ENCODE assay signal across 13 mouse cellular contexts in genomic region chr1:39097499-39097898, GRCm38 (mm10).
A peak's percentile ranks its signal among the peaks of the same experiment; 100 is the strongest.
DNase-seq lines count a peak whose midpoint lies in the region.
"Had no signal": no experiment of that assay in that cellular context is flagged by ENCODE, and none has a peak within 500 bp of the region (broad histone marks: within the 10 kb centered on the region; RNA-seq: fewer than 3 reads in every experiment).

No protein-coding gene starts in this region.

- intact Hi-C loops in left cerebral cortex, postnatal 25 days (cut with DNase I), result loop anchor here (1.0 to 10.0 kb wide), 7 partner anchors 33 to 240 kb away; partner anchors contain the start of gene Npas2

- DNase-seq in spleen, postnatal 36 days (ENCODE audit: low spot score in 2 of 2), result peak; percentile 32 to 38
- DNase-seq in spleen, postnatal 14 days (ENCODE audit: low spot score in 2 of 2), result no peak
- peak; percentile 74 to 86 for DNase-seq in layer of hippocampus, adult 18-20 months (ENCODE audit: low spot score in 2 of 2)
- DNase-seq in left cerebral cortex, postnatal 25 days (ENCODE audit: low spot score in 2 of 2), result peak; percentile 67 to 97
- DNase-seq in thymus, postnatal 4 days, result peak; percentile 39
- no peak for DNase-seq in kidney, postnatal 36 days
- DNase-seq in adrenal gland, postnatal 4 days (ENCODE audit: low spot score in 2 of 2), result no peak
- no peak for DNase-seq in MN1 (ENCODE audit: low spot score)
- DNase-seq: adrenal gland, postnatal 14 days; embryo, embryonic 11 days; gastrocnemius, postnatal 10 days; kidney, postnatal 14 days; lung, postnatal 10 days had no signal

Comparison
In these comparisons a context has a peak if more than half of its experiments do, and no peak if none do; other contexts are left out.
1. DNase-seq: peak in spleen, postnatal 36 days (2 of 2), layer of hippocampus, adult 18-20 months (2 of 2), left cerebral cortex, postnatal 25 days (2 of 2) and thymus, postnatal 4 days (single experiment); none in spleen, postnatal 14 days (0 of 2), kidney, postnatal 36 days (0 of 2), adrenal gland, postnatal 4 days (0 of 2) and MN1 (single experiment).